Mouse (Mus musculus) stomach, embryonic 14.5 days (tissue): ENCODE results near the gene Skint10. TPM values are rescaled to one million over a fixed set of nuclear protein-coding genes. Genes with fewer than 3 reads are reported as not detected.

Experiments
- ATAC-seq: fragments of 200-750 bp; cut with Nextera tagmentation; 2 replicates; pipeline ENCODE4 v1.8.0; 2017; ENCODE audit warnings: low read depth, moderate TSS enrichment; ENCODE audit not compliant: insufficient number of reproducible peaks, insufficient read depth, low FRiP score
- H3K27ac ChIP-seq: fragments of 300-500 bp; sonication (generic); 2 replicates; pipeline ENCODE4 v1.5.1; 2014; ENCODE audit warnings: mild to moderate bottlenecking, low read length, moderate library complexity, mixed read lengths
- H3K27me3 ChIP-seq: fragments of 300-500 bp; sonication (generic); 2 replicates; pipeline ENCODE4 v1.6.1; 2014; ENCODE audit warnings: low read length, control low read depth, mixed read lengths; ENCODE audit not compliant: control insufficient read depth, insufficient read depth
- H3K36me3 ChIP-seq: fragments of 300-500 bp; sonication (generic); 2 replicates; pipeline ENCODE4 v1.6.1; 2014; ENCODE audit warnings: mild to moderate bottlenecking, control low read depth, low read length, moderate library complexity, mixed read lengths; ENCODE audit not compliant: control insufficient read depth, insufficient read depth
- H3K4me1 ChIP-seq: fragments of 300-500 bp; sonication (generic); 2 replicates; pipeline ENCODE4 v1.6.1; 2014; ENCODE audit warnings: low read length, control low read depth, mixed read lengths; ENCODE audit not compliant: control insufficient read depth, insufficient read depth
- H3K4me2 ChIP-seq: fragments of 300-500 bp; sonication (generic); replicated peaks from 2 replicates; pipeline ENCODE4 v1.6.1; 2014; ENCODE audit warnings: low read depth, low read length, control low read depth
- H3K4me3 ChIP-seq: fragments of 300-500 bp; sonication (generic); 2 replicates; pipeline ENCODE4 v1.5.1; 2014; ENCODE audit warnings: low read depth, low read length, control low read depth
- H3K9ac ChIP-seq: fragments of 300-500 bp; sonication (generic); replicated peaks from 2 replicates; pipeline ENCODE4 v1.6.1; 2014; ENCODE audit warnings: low read depth, mild to moderate bottlenecking, control low read depth, low read length, moderate library complexity, mixed read lengths
- H3K9me3 ChIP-seq: fragments of 300-500 bp; sonication (generic); 2 replicates; pipeline ENCODE4 v1.6.1; 2016; ENCODE audit warnings: low read depth, low read length, control low read depth; ENCODE audit not compliant: control insufficient read depth
- WGBS: fragments of 180-500 bp; shearing (Covaris S2); extraction: QIAGEN DNeasy Blood & Tissue Kit; methylation state at CpG from one replicate; pipeline ENCODE4 v1.1.7; 2014; 5-methylcytosine and 5-hydroxymethylcytosine counted together
- polyA plus RNA-seq: library from polyadenylated mRNA; unstranded; fragments of >200 nt; fragmentation: Nextera tagmentation; extraction: Ambion mirVana; gene quantifications from 2 replicates; pipeline ENCODE4 v1.2.1, GENCODE M21; 2014

The Skint10 gene
- polyA plus RNA-seq = not detected in 2 replicates

DNA sequence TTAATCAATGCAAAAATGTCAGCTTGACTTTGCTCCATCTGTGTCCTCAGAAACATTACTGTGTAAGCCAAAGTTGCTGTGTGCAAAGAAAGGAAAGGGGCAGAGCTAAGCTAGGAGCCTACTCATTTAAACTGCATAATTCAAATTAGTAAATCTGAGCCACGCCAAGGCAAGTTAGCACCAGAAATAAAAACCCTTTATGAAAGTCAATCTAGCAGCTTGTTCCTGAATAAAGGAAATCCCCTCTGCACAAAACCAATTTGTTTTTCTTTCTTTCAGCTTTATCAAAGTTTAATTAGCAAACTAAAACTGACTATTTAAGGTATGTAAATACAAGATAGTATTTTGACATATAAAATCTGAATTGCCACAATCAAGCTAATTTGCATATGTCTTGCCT lies at the start of gene Skint10:
Gene Skint10, minus strand, starts transcription at position 101 of the 400 bp plus-strand sequence.
- H3K27me3 ChIP-seq = no peaks in the 10 kb centered on the region
- H3K4me2 ChIP-seq = no peak within 1 kb of the TSS
- no peak for ATAC-seq
- WGBS = 77% methylated on average over 1 of the region's 1 CpGs
- H3K9ac ChIP-seq = no peak within 1 kb of the TSS
- no peaks in the 10 kb centered on the region for H3K9me3 ChIP-seq
- no peaks in the 10 kb centered on the region for H3K4me1 ChIP-seq
- H3K36me3 ChIP-seq = no peaks in the 10 kb centered on the region
- no peak within 1 kb of the TSS for H3K4me3 ChIP-seq
- H3K27ac ChIP-seq = no peak within 1 kb of the TSS

DNA sequence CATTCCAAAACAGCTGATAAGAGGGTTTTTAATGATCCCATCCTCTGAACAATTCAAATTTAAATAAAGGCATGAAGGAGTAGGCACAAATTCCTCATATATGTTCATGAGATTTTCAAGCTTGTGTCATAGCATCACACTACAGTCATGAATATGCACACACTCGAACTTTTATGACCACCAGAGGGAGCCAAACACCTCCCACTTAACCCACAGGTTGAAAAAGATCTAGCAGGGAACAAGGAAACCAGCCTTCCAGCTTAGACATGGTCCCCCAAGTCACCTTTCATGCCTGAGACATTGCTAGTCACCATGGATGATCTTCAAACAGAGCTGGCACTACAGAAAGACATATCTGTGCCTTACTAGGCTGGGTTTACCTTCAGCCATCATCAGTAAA lies 16.0 kb upstream of the Skint10 start:
- Histone ChIP-seq H3K36me3 (no peaks in the 10 kb centered on the region), H3K4me1 (no peaks in the 10 kb centered on the region), H3K9me3 (no peaks in the 10 kb centered on the region; the same call in 1 of the 2 replicates), H3K27ac (no peak overlapping the region), H3K27me3 (no peaks in the 10 kb centered on the region), H3K4me2 (no peak overlapping the region), H3K9ac (no peak overlapping the region), H3K4me3 (no peak overlapping the region)
- no peak for ATAC-seq
- WGBS = 0% methylated on average over 1 of the region's 1 CpGs

Other genes starting within 250 kb of the Skint10 start
- gene Skint2, start 217.7 kb downstream of the Skint10 start, polyA plus RNA-seq = not detected in 2 replicates